Mouse (Mus musculus) testis, adult 2 months (tissue): ENCODE data around the gene Vcpkmt.

Experiments
- CTCF ChIP-seq: fragments of 200-500 bp; IDR thresholded peaks from 2 replicates; pipeline ENCODE4 v1.5.1; 2012; ENCODE audit warnings: low read depth, mild to moderate bottlenecking, inconsistent platforms, low read length, moderate library complexity; ENCODE audit not compliant: control insufficient read depth, insufficient read depth, insufficient replicate concordance
- POLR2A ChIP-seq: fragments of 200-500 bp; IDR thresholded peaks from 2 replicates; pipeline ENCODE4 v1.6.1; 2012; ENCODE audit warnings: low read depth, mild to moderate bottlenecking, inconsistent platforms, low read length, moderate library complexity; ENCODE audit not compliant: control insufficient read depth

DNA sequence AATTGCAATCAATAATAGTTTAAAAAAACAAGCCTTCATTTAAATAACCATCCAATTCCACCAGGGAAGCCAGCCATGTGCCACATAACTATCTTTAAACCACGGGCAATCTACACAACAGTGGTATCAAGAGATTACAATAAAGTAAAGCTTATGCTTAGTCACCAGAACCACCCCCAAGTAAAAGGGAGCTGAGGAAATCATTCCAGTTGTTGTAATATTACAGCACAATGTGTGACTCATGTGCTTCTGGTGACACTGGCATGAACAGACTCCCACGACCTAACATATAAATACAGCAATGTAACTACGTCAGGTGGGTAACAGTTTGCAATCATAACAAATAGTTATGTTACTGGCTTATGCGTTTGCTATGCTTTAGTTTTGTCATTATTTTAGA is 14.6 kb upstream of the Vcpkmt start:
- TF ChIP-seq CTCF = no peak
- no peak for TF ChIP-seq POLR2A
